Mouse (Mus musculus) lung, adult 2 months (tissue): Measurements from ENCODE around the gene Gsk3a.

Experiments used
- CTCF ChIP-seq: fragments of 200-500 bp; IDR thresholded peaks from 2 replicates; pipeline ENCODE4 v1.5.1; 2011; ENCODE audit warnings: mild to moderate bottlenecking, low read length, control low read depth; ENCODE audit not compliant: insufficient read depth
- POLR2A ChIP-seq: fragments of 200-500 bp; IDR thresholded peaks from 2 replicates; pipeline ENCODE4 v1.6.1; 2011; ENCODE audit warnings: low read depth, mild to moderate bottlenecking, control low read depth, low read length, borderline replicate concordance; ENCODE audit errors: extremely low read depth

GRCm38 (mm10) chr7:25283637-25284036 is 46.0 kb upstream of the Gsk3a start:
- no peak for TF ChIP-seq POLR2A
- no peak for TF ChIP-seq CTCF
